Mouse (Mus musculus): Measurements from ENCODE around the gene Fam102a. TPM values are rescaled to one million over a fixed set of nuclear protein-coding genes. Genes with fewer than 3 reads are reported as not detected.
A peak's percentile ranks its signal among the peaks of the same experiment; 100 is the strongest.

Fam102a gene
- polyA plus RNA-seq, 1 experiment = 37.5 TPM

DNA sequence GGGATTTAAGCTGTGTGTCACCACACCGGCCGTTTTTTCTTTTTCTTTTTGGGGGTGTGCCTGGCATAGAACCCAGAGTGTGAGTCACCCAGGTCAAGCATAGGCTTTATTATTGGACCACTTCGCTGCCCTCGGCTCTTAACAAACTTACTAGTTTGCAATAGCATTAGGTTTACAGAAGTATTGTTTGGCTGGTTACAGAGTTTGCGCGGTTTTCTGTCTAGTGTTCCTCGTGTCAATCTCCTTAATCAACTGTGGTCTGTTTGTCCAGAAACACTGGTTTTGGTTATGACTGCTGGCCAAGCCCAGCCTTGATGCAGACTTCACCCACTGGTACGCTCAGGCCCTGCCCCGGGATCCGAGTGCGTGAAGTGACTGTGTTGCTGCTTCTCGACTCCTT, 32.3 kb upstream of the Fam102a start:
- no peak for TF ChIP-seq CTCF (IDR thresholded peaks at IDR 0.05; ENCODE audit: extremely low read depth, insufficient read depth, insufficient read length, insufficient replicate concordance)
- no peak for TF ChIP-seq POLR2A (IDR thresholded peaks at IDR 0.05; ENCODE audit: low read depth, low read length)
- WGBS = 74% methylated on average over 12 of the region's 12 CpGs
- H3K4me3 ChIP-seq (ENCODE audit: extremely low read depth, insufficient read depth, insufficient read length) = no peak overlapping the region
- no peaks in the 10 kb centered on the region for H3K27me3 ChIP-seq (ENCODE audit: control insufficient read depth, insufficient read depth, low read length)
- peaks cover 4% of the 10 kb centered on the region; the same call in 1 of the 2 replicates for H3K4me1 ChIP-seq (ENCODE audit: control insufficient read depth, insufficient read depth, insufficient read length)
- H3K27ac ChIP-seq (ENCODE audit: insufficient read depth, low read length) = no peak overlapping the region
- H3K36me3 ChIP-seq (ENCODE audit: control insufficient read depth, insufficient read depth, low read length) = no peaks in the 10 kb centered on the region
- no peak for DNase-seq (ENCODE audit: low read depth in 1 of 2, low spot score in 2 of 2)

DNA sequence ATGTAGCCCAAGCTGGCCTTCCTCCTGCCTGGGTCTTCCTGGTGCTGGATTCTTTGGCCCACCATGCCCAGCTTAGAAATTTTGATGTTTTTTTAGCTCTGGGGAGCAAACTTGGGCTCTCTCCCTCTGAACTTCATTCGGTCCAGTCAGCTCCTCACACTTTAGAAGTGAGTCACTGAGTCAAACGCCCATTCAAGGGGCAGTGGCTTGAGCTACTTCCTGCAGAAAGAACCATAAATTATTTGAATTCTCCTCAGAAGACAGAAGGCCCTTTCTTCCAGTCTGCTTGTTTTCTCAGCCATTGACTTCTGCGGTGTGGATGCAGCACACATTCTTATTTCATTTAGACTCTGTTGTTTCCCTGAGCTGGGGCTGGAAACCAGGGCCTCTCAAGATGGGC, 31.5 kb upstream of the Fam102a start:
- Histone ChIP-seq H3K36me3 (ENCODE audit: control insufficient read depth, insufficient read depth, low read length) (no peaks in the 10 kb centered on the region), H3K27me3 (ENCODE audit: control insufficient read depth, insufficient read depth, low read length) (no peaks in the 10 kb centered on the region), H3K4me3 (ENCODE audit: extremely low read depth, insufficient read depth, insufficient read length) (no peak overlapping the region), H3K4me1 (ENCODE audit: control insufficient read depth, insufficient read depth, insufficient read length) (peaks cover 4% of the 10 kb centered on the region; the same call in 1 of the 2 replicates), H3K27ac (ENCODE audit: insufficient read depth, low read length) (no peak overlapping the region)
- DNase-seq (ENCODE audit: low read depth in 1 of 2, low spot score in 2 of 2) = no peak
- TF ChIP-seq POLR2A (IDR thresholded peaks at IDR 0.05; ENCODE audit: low read depth, low read length) = no peak
- no peak for TF ChIP-seq CTCF (IDR thresholded peaks at IDR 0.05; ENCODE audit: extremely low read depth, insufficient read depth, insufficient read length, insufficient replicate concordance)
- 45% methylated on average over 3 of the region's 3 CpGs for WGBS

DNA sequence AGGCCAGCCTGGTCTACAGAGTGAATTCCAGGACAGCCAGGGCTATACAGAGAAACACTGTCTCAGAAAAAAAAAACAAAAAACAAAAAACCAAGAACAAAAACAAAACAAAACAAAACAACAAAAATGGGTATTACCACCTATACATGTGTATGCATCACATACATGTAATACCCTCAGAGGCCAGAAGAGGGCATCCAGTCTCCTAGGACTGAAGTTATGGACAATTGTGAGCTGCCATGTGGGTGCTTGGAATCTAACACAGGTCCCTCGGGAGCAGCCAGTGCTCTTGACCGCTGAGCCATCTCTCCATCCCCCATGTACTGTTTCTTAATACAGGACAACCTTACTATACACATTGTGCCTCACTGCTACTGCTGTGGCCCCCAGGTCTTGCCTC, 29.6 kb upstream of the Fam102a start:
- WGBS = 94% methylated on average over 2 of the region's 2 CpGs
- Histone ChIP-seq H3K27ac (ENCODE audit: insufficient read depth, low read length) (no peak overlapping the region), H3K4me1 (ENCODE audit: control insufficient read depth, insufficient read depth, insufficient read length) (peaks cover 11% of the 10 kb centered on the region; the same call in 1 of the 2 replicates), H3K36me3 (ENCODE audit: control insufficient read depth, insufficient read depth, low read length) (no peaks in the 10 kb centered on the region), H3K4me3 (ENCODE audit: extremely low read depth, insufficient read depth, insufficient read length) (no peak overlapping the region), H3K27me3 (ENCODE audit: control insufficient read depth, insufficient read depth, low read length) (no peaks in the 10 kb centered on the region)
- TF ChIP-seq CTCF (IDR thresholded peaks at IDR 0.05; ENCODE audit: extremely low read depth, insufficient read depth, insufficient read length, insufficient replicate concordance) (no peak), POLR2A (IDR thresholded peaks at IDR 0.05; ENCODE audit: low read depth, low read length) (no peak)
- no peak for DNase-seq (ENCODE audit: low read depth in 1 of 2, low spot score in 2 of 2)

DNA sequence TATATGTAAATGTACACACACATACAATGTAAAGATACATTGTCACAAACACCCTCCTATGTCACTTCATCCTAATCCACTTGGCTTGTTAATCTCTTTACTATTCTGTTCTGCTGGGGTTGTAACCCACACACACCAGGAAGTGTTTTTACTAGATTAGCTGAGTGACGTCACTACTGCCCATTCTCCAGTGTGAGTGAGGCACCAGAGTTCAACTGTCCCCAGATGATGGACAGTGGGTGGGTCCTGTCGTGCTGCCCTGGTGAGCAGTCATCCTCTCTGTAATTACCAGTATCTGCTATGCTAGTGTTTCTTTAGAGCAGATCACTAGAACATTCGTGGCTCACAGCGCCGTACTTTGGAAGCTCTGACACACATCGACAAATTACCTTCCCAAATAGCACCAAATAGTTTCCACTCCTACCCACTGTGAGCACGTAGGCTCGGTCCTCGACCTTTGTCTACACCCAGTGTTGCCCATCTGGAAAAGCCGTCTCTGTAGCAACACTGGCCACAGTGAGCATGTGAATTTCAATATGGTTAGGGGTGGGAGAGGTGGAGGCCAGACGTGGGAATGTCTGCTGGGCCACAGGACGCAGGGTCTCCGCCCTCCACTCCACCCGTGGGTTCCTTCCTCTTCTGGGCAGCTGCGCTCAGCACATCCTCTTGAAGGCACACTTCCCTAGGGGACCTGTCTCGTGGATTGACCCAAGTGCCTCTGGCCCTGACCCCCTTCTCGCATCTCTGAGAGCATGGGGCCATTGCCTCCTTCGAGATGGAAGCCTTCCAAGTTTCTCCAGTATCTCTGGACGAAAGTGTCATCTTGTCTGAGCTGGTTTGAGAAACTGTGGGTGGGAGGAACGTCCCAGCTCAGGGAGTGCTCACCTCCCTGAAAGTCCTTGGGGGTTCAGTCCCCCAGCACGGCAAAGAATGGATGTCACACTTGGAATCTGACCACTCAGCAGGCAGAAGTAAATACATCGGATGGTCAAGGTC, 28.2 kb upstream of the Fam102a start:
- no peaks in the 10 kb centered on the region for H3K36me3 ChIP-seq (ENCODE audit: control insufficient read depth, insufficient read depth, low read length)
- WGBS = 42% methylated on average over 22 of the region's 22 CpGs
- no peaks in the 10 kb centered on the region for H3K27me3 ChIP-seq (ENCODE audit: control insufficient read depth, insufficient read depth, low read length)
- no peak for DNase-seq (ENCODE audit: low read depth in 1 of 2, low spot score in 2 of 2)
- no peak for TF ChIP-seq POLR2A (IDR thresholded peaks at IDR 0.05; ENCODE audit: low read depth, low read length)
- no peak for TF ChIP-seq CTCF (IDR thresholded peaks at IDR 0.05; ENCODE audit: extremely low read depth, insufficient read depth, insufficient read length, insufficient replicate concordance)
- no peak overlapping the region for H3K4me3 ChIP-seq (ENCODE audit: extremely low read depth, insufficient read depth, insufficient read length)
- peaks cover 11% of the 10 kb centered on the region; the same call in 1 of the 2 replicates for H3K4me1 ChIP-seq (ENCODE audit: control insufficient read depth, insufficient read depth, insufficient read length)
- no peak overlapping the region for H3K27ac ChIP-seq (ENCODE audit: insufficient read depth, low read length)

DNA sequence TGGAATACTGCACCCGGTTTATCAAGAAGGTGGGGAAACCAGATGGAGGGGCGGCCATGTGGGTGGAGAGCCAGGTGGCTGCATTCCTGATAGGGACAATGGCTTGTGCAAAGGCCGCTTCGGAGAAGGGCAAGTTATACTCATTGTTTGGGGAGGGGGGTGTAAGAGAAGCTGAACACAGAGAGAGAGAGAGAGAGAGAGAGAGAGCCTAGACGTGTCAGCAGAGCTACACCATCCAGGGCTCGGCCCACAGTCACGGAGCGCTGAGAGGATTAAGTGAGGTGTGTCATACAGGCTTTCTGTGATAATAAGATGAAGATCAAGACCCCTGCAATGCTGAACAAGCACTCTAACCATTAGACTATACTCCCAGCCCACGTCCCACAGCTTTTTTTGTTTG, 27.2 kb upstream of the Fam102a start:
- Histone ChIP-seq H3K4me1 (ENCODE audit: control insufficient read depth, insufficient read depth, insufficient read length) (peaks cover 11% of the 10 kb centered on the region; the same call in 1 of the 2 replicates), H3K4me3 (ENCODE audit: extremely low read depth, insufficient read depth, insufficient read length) (no peak overlapping the region), H3K27ac (ENCODE audit: insufficient read depth, low read length) (no peak overlapping the region), H3K36me3 (ENCODE audit: control insufficient read depth, insufficient read depth, low read length) (no peaks in the 10 kb centered on the region), H3K27me3 (ENCODE audit: control insufficient read depth, insufficient read depth, low read length) (no peaks in the 10 kb centered on the region)
- WGBS = 85% methylated on average over 9 of the region's 9 CpGs
- no peak for TF ChIP-seq CTCF (IDR thresholded peaks at IDR 0.05; ENCODE audit: extremely low read depth, insufficient read depth, insufficient read length, insufficient replicate concordance)
- TF ChIP-seq POLR2A (IDR thresholded peaks at IDR 0.05; ENCODE audit: low read depth, low read length) = no peak
- DNase-seq (ENCODE audit: low read depth in 1 of 2, low spot score in 2 of 2) = no peak

DNA sequence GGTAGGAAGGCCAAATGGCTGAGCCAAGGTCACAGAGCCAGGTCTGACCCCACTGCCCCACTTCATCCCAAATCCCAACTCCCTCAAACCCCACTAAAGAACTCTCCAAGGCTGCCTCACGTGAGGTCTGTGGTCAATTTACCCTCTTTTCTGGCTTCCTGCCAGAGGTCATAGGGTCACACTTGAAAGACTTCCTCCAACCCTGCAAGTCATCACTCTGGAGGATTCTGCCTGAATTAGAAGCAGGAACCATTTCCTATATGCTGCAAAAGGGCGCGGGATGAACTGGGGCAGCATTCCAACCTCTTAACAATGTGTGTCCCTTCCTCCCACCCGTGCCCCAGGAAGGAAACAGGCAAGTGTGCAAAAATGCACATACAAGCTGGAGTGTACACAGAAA, 25.8 kb upstream of the Fam102a start:
- Histone ChIP-seq H3K36me3 (ENCODE audit: control insufficient read depth, insufficient read depth, low read length) (no peaks in the 10 kb centered on the region), H3K27me3 (ENCODE audit: control insufficient read depth, insufficient read depth, low read length) (no peaks in the 10 kb centered on the region), H3K27ac (ENCODE audit: insufficient read depth, low read length) (peak overlapping the region; percentile 5; the same call in 1 of the 2 replicates), H3K4me3 (ENCODE audit: extremely low read depth, insufficient read depth, insufficient read length) (no peak overlapping the region), H3K4me1 (ENCODE audit: control insufficient read depth, insufficient read depth, insufficient read length) (peaks cover 11% of the 10 kb centered on the region; the same call in 1 of the 2 replicates)
- WGBS = 9% methylated on average over 4 of the region's 4 CpGs
- TF ChIP-seq POLR2A (IDR thresholded peaks at IDR 0.05; ENCODE audit: low read depth, low read length) (no peak), CTCF (IDR thresholded peaks at IDR 0.05; ENCODE audit: extremely low read depth, insufficient read depth, insufficient read length, insufficient replicate concordance) (no peak)
- DNase-seq (ENCODE audit: low read depth in 1 of 2, low spot score in 2 of 2) = no peak
